Mouse (Mus musculus) bone marrow, adult 2 months (tissue): ENCODE measurements around the gene Slc5a8.

Experiments
- CTCF ChIP-seq: fragments of 200-500 bp; IDR thresholded peaks from 2 replicates; pipeline ENCODE4 v1.5.1; 2011; ENCODE audit warnings: low read length, control low read depth; ENCODE audit not compliant: control insufficient read depth, insufficient read depth
- POLR2A ChIP-seq: fragments of 200-500 bp; IDR thresholded peaks from 2 replicates; pipeline ENCODE4 v1.6.1; 2011; ENCODE audit warnings: low read depth, mild to moderate bottlenecking, control low read depth, low read length, borderline replicate concordance; ENCODE audit not compliant: control insufficient read depth

GRCm38 (mm10) chr10:88978932-88979331 lies 93.1 kb downstream of the Slc5a8 start:
- TF ChIP-seq POLR2A, result no peak
- TF ChIP-seq CTCF, result no peak
